Mouse (Mus musculus) neutrophil, adult 5-6 weeks (primary cell): ENCODE results near the gene Apex1. TPM values are rescaled to one million over a fixed set of nuclear protein-coding genes. Genes with fewer than 3 reads are reported as not detected.
A peak's percentile ranks its signal among the peaks of the same experiment; 100 is the strongest.
"Not testable (repeated sequence)": the region's sequence is repeated elsewhere in the genome, so short reads cannot be mapped to it uniquely, and the experiment has no call there.

ENCODE experiments used
- ATAC-seq: fragments of 151-379, 151-347 bp; 2 replicates; pipeline ENCODE4 v1.8.0; 2017; ENCODE audit warnings: mild to moderate bottlenecking, moderate TSS enrichment; ENCODE audit not compliant: insufficient number of reproducible peaks, poor library complexity, low FRiP score, severe bottlenecking; ENCODE audit errors: extremely low read depth
- total RNA-seq: library from RNA; stranded (forward); fragments of 200-1000 nt; gene quantifications from 2 replicates; pipeline ENCODE4 v1.2.3, GENCODE M21; 2017

Gene Apex1
- total RNA-seq, 1 experiment from 2014 or later = 12.3 TPM

- ATAC-seq = not testable (repeated sequence)
These were observed 33.7 kb downstream of the Apex1 start for GRCm38 (mm10) chr14:50958289-50958995.

- ATAC-seq = no peak
These were observed 43.6 kb downstream of the Apex1 start for GRCm38 (mm10) chr14:50968216-50968980.

DNA sequence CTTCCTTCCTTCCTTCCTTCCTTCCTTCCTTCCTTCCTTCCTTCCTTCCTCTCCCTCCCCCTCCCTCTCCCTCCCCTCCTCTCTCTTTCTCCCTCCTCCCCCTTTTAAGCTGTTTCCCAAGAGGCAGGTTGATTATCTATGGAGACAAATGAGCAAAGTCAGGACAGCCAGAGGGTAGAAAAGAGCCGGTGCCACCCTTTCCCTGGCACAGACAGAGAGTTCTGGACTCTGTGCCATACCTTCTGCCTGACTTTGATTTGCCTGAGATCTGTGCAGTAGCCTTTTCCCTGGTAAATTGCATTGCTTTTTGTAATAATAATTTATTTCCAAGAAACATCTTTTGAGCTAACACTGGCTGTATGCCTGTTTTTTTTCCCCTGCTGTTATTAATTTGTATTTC, 44.3 kb downstream of the Apex1 start:
- ATAC-seq = no peak

DNA sequence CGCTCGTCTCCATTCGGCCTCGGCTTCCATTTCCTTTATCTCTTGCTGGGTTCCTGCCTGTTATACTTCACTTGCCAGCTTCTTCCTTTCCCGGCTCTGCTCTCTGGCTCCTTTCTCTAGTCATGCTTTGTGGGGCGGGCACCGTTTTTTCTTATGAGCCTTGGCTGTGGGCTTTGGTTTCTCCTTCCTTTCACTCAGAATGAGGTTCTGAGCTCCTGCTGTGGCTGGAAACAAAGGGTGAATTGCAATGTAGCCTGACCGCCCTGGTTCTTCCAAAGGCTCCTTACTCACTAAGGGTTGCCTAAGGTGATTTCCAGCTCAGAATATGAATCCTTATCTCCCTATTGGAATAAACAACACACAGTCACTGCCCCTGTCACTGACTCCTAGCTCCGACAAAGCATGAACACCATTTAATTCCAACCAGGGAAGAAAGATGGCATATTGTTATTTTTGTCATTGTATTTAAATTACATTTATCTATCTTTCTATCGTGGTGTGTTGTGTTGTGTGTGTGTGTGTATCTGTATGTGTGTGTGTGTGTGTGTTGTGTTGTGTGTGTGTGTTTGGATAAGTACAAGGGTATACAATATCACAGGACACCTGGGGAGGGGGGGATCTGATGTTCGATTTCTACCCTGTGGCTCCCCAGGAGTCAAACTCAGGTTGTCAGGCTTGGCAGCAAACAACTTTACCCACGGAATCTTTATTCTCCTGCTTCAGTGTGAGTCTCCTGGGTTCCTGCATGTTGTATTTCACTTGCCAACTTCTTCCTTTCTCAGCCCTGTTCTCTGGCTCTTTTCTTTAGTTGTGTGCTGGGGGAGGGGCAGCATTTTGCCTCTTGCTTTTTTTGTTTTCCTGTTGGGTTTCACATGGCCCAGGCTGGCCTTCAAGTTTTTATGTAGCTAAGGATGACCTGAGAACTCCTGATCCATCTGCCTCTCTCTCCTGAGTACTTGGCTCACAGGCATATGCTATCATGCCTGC, 45.1 kb downstream of the Apex1 start:
- ATAC-seq = no peak

DNA sequence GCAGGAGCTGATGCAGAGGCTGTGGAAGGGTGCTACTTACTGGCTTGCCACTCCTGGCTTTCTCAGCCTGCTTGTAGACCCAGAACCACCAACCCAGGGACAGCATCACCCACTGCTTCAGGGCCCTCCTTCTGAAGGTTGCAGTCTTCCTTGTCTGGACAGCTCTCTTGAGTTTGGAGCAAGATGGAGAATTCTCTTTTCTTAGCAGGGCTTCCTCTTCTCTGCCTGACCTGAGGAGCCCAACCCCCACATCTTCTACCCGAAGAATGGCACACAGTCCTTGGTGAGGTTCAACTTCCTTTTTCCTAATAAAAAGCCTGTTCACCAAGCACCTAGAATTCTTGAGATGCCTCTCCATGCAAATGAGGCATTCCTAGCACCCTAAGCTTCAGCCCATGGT, 46.1 kb downstream of the Apex1 start:
- ATAC-seq = peak; percentile 56

DNA sequence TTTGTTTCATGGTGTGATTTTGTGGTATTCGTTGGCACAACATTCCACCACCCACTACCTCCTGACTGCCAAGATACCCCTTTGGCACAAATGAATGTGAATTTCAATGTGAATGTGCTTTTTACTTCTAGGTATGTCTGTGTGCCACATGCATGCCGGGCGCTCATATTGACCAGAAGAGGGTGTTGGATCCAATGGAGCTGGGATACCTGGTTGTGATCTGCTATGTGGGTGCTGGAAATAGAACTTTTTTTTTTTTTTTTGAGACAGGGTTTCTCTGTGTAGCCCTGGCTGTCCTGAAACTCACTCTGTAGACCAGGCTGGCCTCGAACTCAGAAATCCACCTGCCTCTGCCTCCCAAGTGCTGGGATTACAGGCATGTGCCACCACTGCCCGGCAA, 48.3 kb downstream of the Apex1 start:
- not testable (repeated sequence) for ATAC-seq

DNA sequence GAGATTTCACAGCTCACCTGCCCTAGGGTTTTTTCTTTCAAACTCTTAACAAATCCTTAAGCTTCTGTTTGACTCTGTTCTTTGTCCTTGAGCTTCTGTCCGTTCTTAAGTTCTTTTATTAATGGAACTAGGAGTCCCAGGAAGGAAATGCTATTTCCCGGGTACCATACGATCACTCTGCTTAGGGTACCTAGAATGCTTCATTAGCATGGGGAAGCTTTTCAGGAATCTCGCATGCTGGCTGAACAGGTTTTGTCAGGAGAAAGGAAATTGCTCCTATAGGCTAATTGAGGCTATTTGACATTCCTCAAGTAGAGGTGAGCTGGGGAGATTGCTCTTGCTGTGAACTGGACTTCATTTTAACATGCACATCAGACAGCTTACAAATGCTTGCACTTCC, 48.9 kb downstream of the Apex1 start:
- ATAC-seq = no peak

- no peak for ATAC-seq
These were observed 50.2 kb downstream of the Apex1 start for GRCm38 (mm10) chr14:50975001-50975400.

GRCm38 (mm10) chr14:50976674-50977073, 51.9 kb downstream of the Apex1 start:
- ATAC-seq = peak; percentile 20; the same call in 1 of the 2 replicates

Other genes with a start within 250 kb of the Apex1 start
- gene Olfr747, start 231.8 kb upstream of the Apex1 start, total RNA-seq = not detected in 2 replicates
- not detected in 2 replicates for gene Olfr748, start 217.6 kb upstream of the Apex1 start, total RNA-seq
- not detected in 2 replicates for gene Olfr749, start 179.9 kb upstream of the Apex1 start, total RNA-seq
- 60.6 and 73.4 TPM in 2 replicates for gene Ttc5, start 139.4 kb upstream of the Apex1 start, total RNA-seq
- not detected in 2 replicates for gene Ccnb1ip1, start 117.2 kb upstream of the Apex1 start, total RNA-seq
- gene Parp2, start 117.1 kb upstream of the Apex1 start, total RNA-seq = 79.5 and 95.5 TPM in 2 replicates
- gene Tep1, start 54.4 kb upstream of the Apex1 start, total RNA-seq = 36.1 and 41.5 TPM in 2 replicates
- gene Klhl33, start 27.5 kb upstream of the Apex1 start, total RNA-seq = not detected in 2 replicates
- 46.7 and 58.8 TPM in 2 replicates for gene Osgep, start 75 bp upstream of the Apex1 start, total RNA-seq
- 48.2 and 58.0 TPM in 2 replicates for gene Pip4p1, start 5.9 kb downstream of the Apex1 start, total RNA-seq
- gene Pnp, start 6.1 kb downstream of the Apex1 start, total RNA-seq = 53.4 and 69.2 TPM in 2 replicates
- not detected in 2 replicates for gene Gm49342, start 19.5 kb downstream of the Apex1 start, total RNA-seq
- 1.4 TPM in 1 of 2 replicates, not detected in the other for gene Pnp2, start 31.0 kb downstream of the Apex1 start, total RNA-seq
- gene Rnase10, start 82.8 kb downstream of the Apex1 start, total RNA-seq = not detected in 2 replicates
- not detected in 2 replicates for gene Rnase9, start 116.9 kb downstream of the Apex1 start, total RNA-seq
- gene Rnase11, start 125.2 kb downstream of the Apex1 start, total RNA-seq = not detected in 2 replicates
- 2.6 TPM in 1 of 2 replicates, not detected in the other for gene Rnase12, start 132.7 kb downstream of the Apex1 start, total RNA-seq
- not detected in 2 replicates for gene Olfr750, start 149.5 kb downstream of the Apex1 start, total RNA-seq
- 2.0 and 2.1 TPM in 2 replicates for gene Rnase4, start 166.1 kb downstream of the Apex1 start, total RNA-seq
- 2.2 and 2.3 TPM in 2 replicates for gene Ang, start 166.2 kb downstream of the Apex1 start, total RNA-seq
- gene Eddm3b, start 189.5 kb downstream of the Apex1 start, total RNA-seq = not detected in 2 replicates
- gene Rnase6, start 198.9 kb downstream of the Apex1 start, total RNA-seq = 227 and 232 TPM in 2 replicates
- not detected in 2 replicates for gene Rnase1, start 221.8 kb downstream of the Apex1 start, total RNA-seq
- gene Rnase2b, start 237.3 kb downstream of the Apex1 start, total RNA-seq = not detected in 2 replicates